In the genomic region with DNA sequence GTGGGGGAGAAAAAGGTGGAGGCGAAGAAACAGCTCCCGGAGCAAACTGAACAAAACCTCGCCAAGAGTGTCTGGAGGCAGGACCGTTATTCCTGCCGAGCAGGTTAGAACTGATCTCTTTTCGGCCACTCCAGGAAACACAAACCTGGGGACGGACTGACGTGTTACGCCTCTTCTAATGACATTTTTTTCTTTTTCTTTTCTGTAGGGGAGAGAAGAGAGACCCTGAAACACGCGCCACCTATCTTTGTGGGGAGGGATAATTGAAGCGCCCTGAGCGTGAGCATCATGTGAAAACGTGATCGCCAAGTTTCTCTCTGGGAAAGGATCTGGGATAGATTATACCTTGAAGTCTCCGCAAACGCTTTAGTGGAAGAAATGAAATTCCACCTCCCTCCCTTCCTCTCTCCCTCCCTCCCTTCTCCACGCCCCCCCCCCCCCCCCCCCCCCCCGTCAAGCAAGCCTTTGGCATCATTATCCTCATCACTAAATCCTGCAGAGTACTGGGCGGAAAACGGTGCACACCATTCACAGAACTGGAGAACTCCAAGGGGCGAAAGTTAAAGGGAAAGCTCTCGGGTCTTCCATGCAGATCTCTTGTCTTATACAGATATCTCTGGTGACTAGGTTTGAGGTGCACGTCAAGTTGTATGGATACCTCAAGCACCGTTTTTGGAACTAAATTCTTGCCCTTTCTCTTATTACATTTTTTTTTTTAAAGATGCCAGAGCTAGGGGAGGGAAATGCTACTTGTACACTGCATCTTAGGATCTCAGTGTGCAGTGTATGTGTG, we compare ENCODE assay signal across 8 mouse cellular contexts. TPM values are rescaled to one million over a fixed set of nuclear protein-coding genes. Genes with fewer than 3 reads are reported as not detected.
A peak's percentile ranks its signal among the peaks of the same experiment; 100 is the strongest.
DNase-seq lines count a peak whose midpoint lies in the region; ATAC-seq and TF ChIP-seq lines count a peak whose summit lies in the region.

No protein-coding gene starts in this region.

- no peak for TF ChIP-seq EP300 in CH12.LX (IDR thresholded peaks at IDR 0.05; ENCODE audit: low read length)

- TF ChIP-seq CTCF in CH12.LX (conservative IDR thresholded peaks at IDR 0.05 in 1 of 2, IDR thresholded peaks at IDR 0.05 in 1 of 2; ENCODE audit: low read depth in 2 of 2, low read length in 2 of 2), result peak in 1 of 2 experiments; percentile 52; a peak in 2 of 4 replicates

- H3K9ac ChIP-seq in CH12.LX (ENCODE audit: insufficient read depth, low read depth), result peak overlapping the region; percentile 100
- H3K9ac ChIP-seq in forebrain, embryonic 14.5 days (ENCODE audit: low read length), result peak overlapping the region; percentile 100
- peak overlapping the region; percentile 98 for H3K9ac ChIP-seq in hindbrain, embryonic 11.5 days (ENCODE audit: low read depth, low read length)

- under 1% methylated on average over 23 of the region's 25 CpGs for WGBS in forebrain, embryonic 14.5 days
- under 1% methylated on average over 23 of the region's 25 CpGs for WGBS in hindbrain, embryonic 11.5 days
- WGBS in limb, embryonic 10.5 days, result under 1% methylated on average over 23 of the region's 25 CpGs

- H3K79me2 ChIP-seq in CH12.LX (replicated peaks; ENCODE audit: control insufficient read depth, extremely low read depth, insufficient read depth, poor library complexity, severe bottlenecking), result peaks cover 51% of the 10 kb centered on the region

- no peaks in the 10 kb centered on the region for H3K27me3 ChIP-seq in CH12.LX (replicated peaks)
- H3K27me3 ChIP-seq in forebrain, embryonic 14.5 days (replicated peaks; ENCODE audit: control insufficient read depth, insufficient read depth, low read length), result no peaks in the 10 kb centered on the region
- H3K27me3 ChIP-seq in hindbrain, embryonic 11.5 days (ENCODE audit: control insufficient read depth, insufficient read depth, low read length), result no peaks in the 10 kb centered on the region
- peaks cover 53% of the 10 kb centered on the region for H3K27me3 ChIP-seq in limb, embryonic 10.5 days (ENCODE audit: low read depth, poor library complexity, severe bottlenecking)
- no peaks in the 10 kb centered on the region for H3K27me3 ChIP-seq in splenic B cell, adult 2 months (ENCODE audit: control insufficient read depth, insufficient read depth, low read length, poor library complexity, severe bottlenecking)

- TF ChIP-seq POLR2A in CH12.LX (IDR thresholded peaks at IDR 0.05; ENCODE audit: low read depth, low read length), result peak; percentile 37; the same call in 1 of the 2 replicates

- TF ChIP-seq RAD21 in CH12.LX (IDR thresholded peaks at IDR 0.05; ENCODE audit: low read depth, low read length), result peak; percentile 27

- peak; percentile 14 for ATAC-seq in forebrain, embryonic 14.5 days
- no peak for ATAC-seq in hindbrain, embryonic 11.5 days (ENCODE audit: low FRiP score)
- ATAC-seq in megakaryocyte-erythroid progenitor cell, adult 5-6 weeks (replicated peaks; ENCODE audit: low FRiP score, low TSS enrichment, poor library complexity, severe bottlenecking), result peak; percentile 24

- DNase-seq in CH12.LX (ENCODE audit: extremely low read depth), result no peak
- peak; percentile 90 for DNase-seq in adipocyte (ENCODE audit: low spot score)
- DNase-seq in forebrain, embryonic 14.5 days (ENCODE audit: low spot score), result peak; percentile 93
- peak; percentile 72 for DNase-seq in hindbrain, embryonic 11.5 days (ENCODE audit: low spot score)
- DNase-seq in limb, embryonic 10.5 days (ENCODE audit: low spot score), result peak; percentile 61
- DNase-seq in splenic B cell, adult 2 months (ENCODE audit: low read depth, low spot score), result peak; percentile 61
- DNase-seq in cerebellum, adult 11 months, result no peak

- no peaks in the 10 kb centered on the region for H3K36me3 ChIP-seq in CH12.LX (replicated peaks in 1 of 2; ENCODE audit: control insufficient read depth in 1 of 2, insufficient read depth in 1 of 2, low read length in 1 of 2)
- H3K36me3 ChIP-seq in forebrain, embryonic 14.5 days (ENCODE audit: control insufficient read depth, insufficient read depth, low read length), result no peaks in the 10 kb centered on the region
- H3K36me3 ChIP-seq in hindbrain, embryonic 11.5 days (ENCODE audit: control insufficient read depth, insufficient read depth, low read length), result no peaks in the 10 kb centered on the region
- H3K36me3 ChIP-seq in limb, embryonic 10.5 days, result no peaks in the 10 kb centered on the region
- H3K36me3 ChIP-seq in splenic B cell, adult 2 months (ENCODE audit: control insufficient read depth, insufficient read depth, low read length, poor library complexity, severe bottlenecking), result no peaks in the 10 kb centered on the region

- H3K27ac ChIP-seq in CH12.LX (ENCODE audit: insufficient read depth, low read depth), result peak overlapping the region; percentile 68; the same call in 1 of the 2 replicates
- peak overlapping the region; percentile 90 for H3K27ac ChIP-seq in forebrain, embryonic 14.5 days (ENCODE audit: low read depth, low read length)
- peak overlapping the region; percentile 70 for H3K27ac ChIP-seq in hindbrain, embryonic 11.5 days (ENCODE audit: low read depth, low read length)
- peak overlapping the region; percentile 53; the same call in 1 of the 2 replicates for H3K27ac ChIP-seq in limb, embryonic 10.5 days

- no peaks in the 10 kb centered on the region for H3K9me3 ChIP-seq in CH12.LX (replicated peaks; ENCODE audit: low read length)
- no peaks in the 10 kb centered on the region for H3K9me3 ChIP-seq in forebrain, embryonic 14.5 days (replicated peaks; ENCODE audit: control insufficient read depth, low read length)
- H3K9me3 ChIP-seq in hindbrain, embryonic 11.5 days (ENCODE audit: control insufficient read depth, low read length), result no peaks in the 10 kb centered on the region
- H3K9me3 ChIP-seq in limb, embryonic 10.5 days (replicated peaks), result no peaks in the 10 kb centered on the region

- H3K4me3 ChIP-seq in CH12.LX (replicated peaks in 1 of 3; ENCODE audit: low read depth in 2 of 3, low read length in 2 of 3, poor library complexity in 1 of 3), result peak overlapping the region; percentile 79 to 84 (median 79)
- H3K4me3 ChIP-seq in forebrain, embryonic 14.5 days (ENCODE audit: low read depth, low read length), result peak overlapping the region; percentile 89
- H3K4me3 ChIP-seq in hindbrain, embryonic 11.5 days (ENCODE audit: low read depth, low read length), result peak overlapping the region; percentile 90
- H3K4me3 ChIP-seq in limb, embryonic 10.5 days, result peak overlapping the region; percentile 40

- peak overlapping the region; percentile 91 for H3K4me2 ChIP-seq in CH12.LX (ENCODE audit: insufficient read depth, low read depth, poor library complexity, severe bottlenecking)
- peak overlapping the region; percentile 87 for H3K4me2 ChIP-seq in forebrain, embryonic 14.5 days (ENCODE audit: low read length)
- H3K4me2 ChIP-seq in hindbrain, embryonic 11.5 days (replicated peaks; ENCODE audit: low read depth, low read length), result peak overlapping the region; percentile 33

- H3K4me1 ChIP-seq in CH12.LX (ENCODE audit: control insufficient read depth in 1 of 2, insufficient read depth in 2 of 2), result peaks cover under 1 to 36% of the 10 kb centered on the region in 2 experiments; a peak in 2 of 4 replicates
- peaks cover 17% of the 10 kb centered on the region for H3K4me1 ChIP-seq in forebrain, embryonic 14.5 days (ENCODE audit: control insufficient read depth, insufficient read depth, low read length)
- H3K4me1 ChIP-seq in hindbrain, embryonic 11.5 days (replicated peaks; ENCODE audit: control insufficient read depth, insufficient read depth, low read length), result no peaks in the 10 kb centered on the region
- peaks cover 79% of the 10 kb centered on the region for H3K4me1 ChIP-seq in limb, embryonic 10.5 days

- in situ Hi-C loops in CH12.LX (cut with MboI; ENCODE audit: low pct_ligation_motif_present, low pct_unique_long_range_greater_than_20kb, low sequenced_read_pairs), result loop anchor here (25.0 kb wide), 2 partner anchors 651 to 1324 kb away; no protein-coding TSS in a partner anchor

- dilution Hi-C loops in CH12.LX (cut with MboI; ENCODE audit: extremely low pct_ligation_motif_present, extremely low pct_unique_long_range_greater_than_20kb, low sequenced_read_pairs), result no loop called here

TF ChIP-seq in CH12.LX, 34 proteins besides CTCF, POLR2A, EP300 and RAD21 (continues in another document):
- TF ChIP-seq RCOR1 (conservative IDR thresholded peaks at IDR 0.05; ENCODE audit: low read depth, low read length), result no peak
- TF ChIP-seq ZKSCAN1 (IDR thresholded peaks at IDR 0.05; ENCODE audit: borderline replicate concordance, low read depth, low read length), result no peak
- no peak; the same call in 1 of the 2 replicates for TF ChIP-seq MXI1 (IDR thresholded peaks at IDR 0.05; ENCODE audit: low read depth, low read length)
- no peak for TF ChIP-seq CHD2 (IDR thresholded peaks at IDR 0.05; ENCODE audit: low read length)
- no peak for TF ChIP-seq CHD1 (IDR thresholded peaks at IDR 0.05; ENCODE audit: low read depth, low read length)
- TF ChIP-seq TBP (conservative IDR thresholded peaks at IDR 0.05; ENCODE audit: low read depth, low read length), result 0 out of 2 replicates have a peak, but pooled peaks have one; percentile 68
- TF ChIP-seq IRF4 (IDR thresholded peaks at IDR 0.05; ENCODE audit: low read depth, low read length), result no peak
- no peak for TF ChIP-seq POLR2AphosphoS2 (IDR thresholded peaks at IDR 0.05; ENCODE audit: low read depth, low read length)
- TF ChIP-seq BHLHE40 (IDR thresholded peaks at IDR 0.05; ENCODE audit: low read depth, low read length), result peak; percentile 98
- no peak for TF ChIP-seq MAFK (IDR thresholded peaks at IDR 0.05; ENCODE audit: insufficient replicate concordance, low read length)
- no peak for TF ChIP-seq NRF1 (IDR thresholded peaks at IDR 0.05; ENCODE audit: low read depth, low read length)
- no peak for TF ChIP-seq KAT2A (IDR thresholded peaks at IDR 0.05; ENCODE audit: insufficient replicate concordance, low read length)
- TF ChIP-seq MAZ (IDR thresholded peaks at IDR 0.05; ENCODE audit: low read depth, low read length), result 0 out of 2 replicates have a peak, but pooled peaks have one; percentile 18
- TF ChIP-seq TCF12 (IDR thresholded peaks at IDR 0.05; ENCODE audit: low read depth, low read length), result peak; percentile 2; the same call in 1 of the 2 replicates
- TF ChIP-seq ZNF384 (IDR thresholded peaks at IDR 0.05; ENCODE audit: low read depth, low read length), result peak; percentile 85
- TF ChIP-seq ZMIZ1 (IDR thresholded peaks at IDR 0.05; ENCODE audit: low read depth, low read length), result no peak

RNA-seq across cellular contexts. Expression of a gene that starts 4.1 kb away (rescaled TPM):
- 20.6 and 25.8 TPM in 2 replicates for total RNA-seq in CH12.LX (2012; rRNA removed)
- total RNA-seq in CH12.LX (2014; rRNA removed), result 12.9 and 13.2 TPM in 2 replicates
- 20.8 and 21.1 TPM in 2 replicates for polyA plus RNA-seq in CH12.LX (2012; ENCODE audit: insufficient read length, low read depth)
- polyA plus RNA-seq in forebrain, embryonic 14.5 days (2014; fragmentation: Nextera tagmentation; extraction: Ambion mirVana), result 70.6 and 87.0 TPM in 2 replicates
- polyA plus RNA-seq in hindbrain, embryonic 11.5 days (2014; fragmentation: Nextera tagmentation; extraction: Ambion mirVana), result 57.7 and 58.8 TPM in 2 replicates
- polyA plus RNA-seq in limb, embryonic 10.5 days (2016; fragmentation: Nextera tagmentation; extraction: Ambion mirVana), result 5.3 and 5.4 TPM in 2 replicates
- 118 and 125 TPM in 2 replicates for total RNA-seq in megakaryocyte-erythroid progenitor cell, adult 5-6 weeks (2014; fragmentation: Nextera tagmentation)
- total RNA-seq in megakaryocyte-erythroid progenitor cell, adult 5-6 weeks (2017), result 113 and 119 TPM in 2 replicates

Comparison
In these comparisons a context has a peak if more than half of its experiments do, and no peak if none do; other contexts are left out.
1. DNase-seq: peak in adipocyte (single experiment), forebrain, embryonic 14.5 days (single experiment), hindbrain, embryonic 11.5 days (single experiment), limb, embryonic 10.5 days (single experiment) and splenic B cell, adult 2 months (single experiment); none in CH12.LX (single experiment) and cerebellum, adult 11 months (single experiment).
2. H3K4me2 ChIP-seq: peak in every context shown above with its lines; median percentile 91 in CH12.LX; 87 in forebrain, embryonic 14.5 days; 33 in hindbrain, embryonic 11.5 days.
3. H3K4me3 ChIP-seq: peak in every context shown above with its lines; median percentile 90 in hindbrain, embryonic 11.5 days; 89 in forebrain, embryonic 14.5 days; 79 in CH12.LX; 40 in limb, embryonic 10.5 days.
4. Peak in every context shown above with its lines, with median percentiles within 50 percentile points of each other: H3K27ac ChIP-seq and H3K9ac ChIP-seq.